Mouse (Mus musculus) G1E (cell line): ENCODE data around the gene Sln. TPM values are rescaled to one million over a fixed set of nuclear protein-coding genes. Genes with fewer than 3 reads are reported as not detected.

Source experiments
- ATAC-seq: 2 replicates; pipeline ENCODE4 v1.8.0; 2016; ENCODE audit warnings: mild to moderate bottlenecking; ENCODE audit not compliant: insufficient number of reproducible peaks, poor library complexity, low FRiP score, severe bottlenecking; ENCODE audit errors: extremely low read depth
- DNase-seq: peaks from one replicate; pipeline ENCODE4 v3.0.0; 2012; ENCODE audit warnings: low spot score
- H3K27me3 ChIP-seq: 2 replicates; pipeline ENCODE4 v1.6.1; 2012; ENCODE audit warnings: mild to moderate bottlenecking, low read length, inconsistent platforms; ENCODE audit not compliant: insufficient read depth
- H3K36me3 ChIP-seq: replicated peaks from 2 replicates; pipeline ENCODE3; 2012; ENCODE audit warnings: mild to moderate bottlenecking, inconsistent platforms
- H3K4me1 ChIP-seq: 2 replicates; pipeline ENCODE4 v1.6.1; 2012; ENCODE audit warnings: low read depth, low read length, inconsistent platforms, mixed read lengths; ENCODE audit not compliant: insufficient read depth
- H3K4me3 ChIP-seq: 2 replicates; pipeline ENCODE4 v1.5.1; 2012; ENCODE audit warnings: low read depth, mild to moderate bottlenecking, inconsistent platforms, low read length, moderate library complexity, mixed read lengths
- H3K9me3 ChIP-seq: replicated peaks from 2 replicates; pipeline ENCODE4 v1.6.1; 2012; ENCODE audit warnings: inconsistent platforms
- CTCF ChIP-seq: IDR thresholded peaks from 2 replicates; pipeline ENCODE4 v1.5.1; 2012; ENCODE audit warnings: low read depth, low read length, inconsistent platforms, mixed read lengths
- GATA1 ChIP-seq: IDR thresholded peaks from 2 replicates; pipeline ENCODE4 v1.6.1; 2012; ENCODE audit warnings: borderline replicate concordance, low read length, inconsistent platforms, mixed read lengths
- GATA2 ChIP-seq: IDR thresholded peaks from 2 replicates; pipeline ENCODE4 v1.6.1; 2012; ENCODE audit warnings: low read depth, low read length, inconsistent platforms, borderline replicate concordance
- POLR2AphosphoS5 ChIP-seq: IDR thresholded peaks from 2 replicates; pipeline ENCODE4 v1.6.1; 2012; ENCODE audit warnings: low read depth, low read length, inconsistent platforms; ENCODE audit not compliant: insufficient replicate concordance
- TAL1 ChIP-seq: conservative IDR thresholded peaks from 2 replicates; pipeline ENCODE4 v1.6.1; 2012; ENCODE audit warnings: low read depth, low read length, inconsistent platforms, mixed read lengths
- polyA plus RNA-seq: library from polyadenylated mRNA; stranded (reverse); fragments of >175 nt; gene quantifications from 2 replicates; pipeline ENCODE4 v1.2.3, GENCODE M21; 2012
- total RNA-seq, 2 experiments: library from RNA; stranded (forward) in 1 of 2; stranded (reverse) in 1 of 2; fragments of 200-1000 nt in 1 of 2; fragments of >200 nt in 1 of 2; fragmentation: Nextera tagmentation in 1 of 2; gene quantifications; 2 replicates each; pipeline ENCODE4 v1.2.3; 2014 to 2017

Gene Sln
- total and polyA plus RNA-seq, 3 experiments: not detected

DNA sequence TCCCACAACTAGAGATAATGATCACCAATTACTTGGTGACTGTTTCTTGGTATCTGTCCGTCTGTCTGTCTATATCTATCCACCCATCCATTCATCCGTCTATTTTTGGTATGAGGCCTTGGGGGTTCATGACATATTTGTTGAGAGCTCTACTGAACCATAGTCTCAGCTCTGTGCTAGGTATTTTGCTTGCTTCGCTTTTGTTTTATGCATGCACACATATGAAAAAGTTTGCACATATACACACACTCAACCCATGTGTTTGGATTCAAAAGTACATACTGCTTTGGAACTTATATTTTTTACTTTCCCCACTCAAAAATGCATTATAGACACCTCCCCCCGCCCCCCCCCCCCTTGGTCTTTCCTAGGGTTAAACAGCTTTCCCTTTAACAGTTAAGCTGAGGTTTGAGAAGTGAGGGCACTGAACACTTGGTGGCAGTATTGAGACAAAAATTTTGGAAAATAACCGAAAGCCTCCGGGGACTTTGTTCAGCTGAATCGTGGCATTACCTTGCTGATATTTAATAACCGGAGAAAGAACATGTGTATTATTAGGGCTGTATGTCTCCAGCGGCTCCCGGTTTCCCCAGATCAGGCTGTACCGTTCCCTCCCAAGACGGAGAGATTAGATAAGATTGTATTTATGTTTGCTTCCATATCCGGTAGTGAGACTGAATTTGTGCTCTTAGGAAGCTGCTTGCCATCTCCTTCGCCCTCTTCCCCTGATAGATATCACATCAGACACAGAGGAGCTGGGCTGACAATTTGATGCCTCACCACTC, 20.7 kb upstream of the Sln start:
- Histone ChIP-seq H3K4me3 (no peak overlapping the region), H3K36me3 (no peaks in the 10 kb centered on the region), H3K9me3 (no peaks in the 10 kb centered on the region), H3K27me3 (no peaks in the 10 kb centered on the region; the same call in 1 of the 2 replicates), H3K4me1 (no peaks in the 10 kb centered on the region; the same call in 1 of the 2 replicates)
- ATAC-seq (no peak), DNase-seq (no peak)
- TF ChIP-seq GATA2: no peak
- no peak for TF ChIP-seq CTCF
- TF ChIP-seq GATA1: no peak
- TF ChIP-seq TAL1: no peak

DNA sequence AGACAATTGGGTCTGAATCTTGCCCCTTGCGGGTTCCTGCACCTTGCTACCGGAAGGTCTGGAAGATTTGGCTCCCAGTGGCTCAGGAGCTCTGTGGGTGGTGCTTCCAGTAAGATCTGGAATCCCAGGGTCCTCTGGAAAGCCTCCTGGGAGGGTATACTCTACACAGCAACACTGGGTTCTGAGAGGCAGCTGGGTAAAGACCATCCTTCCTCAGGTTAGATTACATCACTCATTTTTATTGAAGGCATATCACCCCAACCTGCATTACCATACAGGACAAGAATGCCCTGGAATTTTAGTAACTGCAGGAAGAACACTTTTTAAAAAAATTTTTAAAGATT, 20.1 kb upstream of the Sln start:
- Histone ChIP-seq H3K27me3 (no peaks in the 10 kb centered on the region; the same call in 1 of the 2 replicates), H3K4me3 (no peak overlapping the region), H3K9me3 (no peaks in the 10 kb centered on the region), H3K4me1 (no peaks in the 10 kb centered on the region; the same call in 1 of the 2 replicates), H3K36me3 (no peaks in the 10 kb centered on the region)
- no peak for ATAC-seq
- TF ChIP-seq GATA1 (no peak), POLR2AphosphoS5 (no peak), TAL1 (no peak), GATA2 (no peak)
- no peak for DNase-seq

DNA sequence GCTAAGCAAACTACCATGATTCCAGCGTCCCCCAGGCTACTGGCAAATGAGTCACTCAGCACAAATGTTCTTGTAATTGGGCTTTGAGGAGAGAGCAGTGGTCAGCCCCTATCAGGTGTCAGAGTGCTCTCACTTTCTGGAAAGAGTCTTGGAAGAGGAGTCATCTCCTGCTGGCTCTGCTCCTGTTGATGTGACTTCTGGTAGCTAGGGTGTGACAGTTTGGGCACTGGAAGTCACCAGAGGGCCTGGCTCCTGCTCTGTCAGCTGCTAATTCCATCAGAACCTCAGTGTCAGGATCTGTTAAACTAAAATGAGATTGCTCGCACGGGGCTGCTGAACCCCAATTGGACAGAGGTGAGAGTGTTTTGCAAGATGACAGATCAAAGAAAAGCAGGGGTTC, 14.9 kb upstream of the Sln start:
- Histone ChIP-seq H3K4me3 (no peak overlapping the region), H3K9me3 (no peaks in the 10 kb centered on the region), H3K27me3 (no peaks in the 10 kb centered on the region; the same call in 1 of the 2 replicates), H3K4me1 (no peaks in the 10 kb centered on the region), H3K36me3 (no peaks in the 10 kb centered on the region)
- no peak for DNase-seq
- TF ChIP-seq CTCF: no peak
- no peak for TF ChIP-seq POLR2AphosphoS5
- no peak for TF ChIP-seq GATA1
- TF ChIP-seq TAL1: no peak
- no peak for TF ChIP-seq GATA2
- ATAC-seq: no peak

DNA sequence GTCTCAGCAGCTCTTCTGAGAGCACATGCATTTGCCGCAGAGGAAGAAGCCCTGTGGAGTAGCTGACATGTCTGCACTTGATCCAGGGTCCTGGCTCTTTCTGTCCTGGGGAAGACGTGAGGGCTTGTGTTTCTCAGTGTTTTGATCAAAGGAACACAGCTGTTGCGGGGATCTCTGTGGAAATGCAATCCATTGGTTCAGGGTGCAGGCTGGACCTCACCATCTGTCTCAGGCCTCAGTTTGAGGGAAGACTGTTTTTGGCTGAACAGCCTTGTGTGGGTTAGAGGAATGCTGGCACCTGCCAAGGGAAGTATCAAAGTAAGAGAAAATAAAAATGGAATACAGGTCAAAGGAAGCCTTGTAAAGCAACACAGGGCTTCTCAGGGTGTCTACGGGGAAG, 14.0 kb upstream of the Sln start:
- H3K4me1 ChIP-seq: no peaks in the 10 kb centered on the region
- ATAC-seq (no peak), DNase-seq (no peak)
- no peaks in the 10 kb centered on the region for H3K9me3 ChIP-seq
- no peaks in the 10 kb centered on the region for H3K36me3 ChIP-seq
- no peak overlapping the region for H3K4me3 ChIP-seq
- H3K27me3 ChIP-seq: no peaks in the 10 kb centered on the region; the same call in 1 of the 2 replicates
- TF ChIP-seq CTCF (no peak), GATA2 (no peak), TAL1 (no peak), GATA1 (no peak), POLR2AphosphoS5 (no peak)

DNA sequence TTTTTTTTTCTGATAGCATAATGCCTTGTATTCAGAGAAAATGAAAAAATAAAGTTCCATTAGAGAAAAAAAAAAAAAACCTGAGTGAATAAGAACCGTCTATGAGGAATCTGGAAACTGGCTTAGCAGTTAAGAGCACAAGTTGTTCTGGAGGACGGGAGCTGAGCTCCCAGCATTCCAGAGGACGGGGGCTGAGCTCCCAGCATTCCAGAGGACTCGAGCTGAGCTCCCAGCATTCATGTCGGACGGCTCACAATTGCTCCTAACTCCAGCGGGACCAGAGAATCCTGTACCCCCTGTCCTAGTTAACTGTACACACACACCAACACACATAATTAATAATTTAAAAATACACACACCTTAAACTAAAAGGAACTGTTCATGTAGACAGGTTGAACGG, 11.1 kb upstream of the Sln start:
- Histone ChIP-seq H3K4me3 (no peak overlapping the region), H3K4me1 (no peaks in the 10 kb centered on the region), H3K27me3 (no peaks in the 10 kb centered on the region), H3K9me3 (no peaks in the 10 kb centered on the region), H3K36me3 (no peaks in the 10 kb centered on the region)
- ATAC-seq (no peak), DNase-seq (no peak)
- no peak for TF ChIP-seq CTCF
- no peak for TF ChIP-seq TAL1
- no peak for TF ChIP-seq GATA2
- TF ChIP-seq GATA1: no peak
- no peak for TF ChIP-seq POLR2AphosphoS5

DNA sequence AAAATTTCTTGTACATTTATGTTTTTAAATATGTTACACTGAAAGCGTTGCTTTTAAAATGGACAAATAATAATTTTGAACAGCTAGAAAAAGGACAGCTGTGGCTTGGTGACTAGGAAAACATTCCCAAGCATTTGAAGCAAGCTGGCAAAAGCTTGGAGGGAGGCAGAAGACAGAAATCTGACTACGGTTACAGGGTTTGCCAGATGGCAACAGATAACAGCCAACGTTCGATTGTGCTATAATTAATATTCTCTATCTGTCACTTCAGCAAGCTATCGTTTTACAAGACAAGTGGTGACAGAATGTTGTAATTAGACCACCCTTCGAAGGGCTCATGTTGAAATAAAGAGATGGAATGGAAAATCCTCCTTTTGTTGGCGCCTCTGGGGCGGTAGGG, 1.4 kb upstream of the Sln start:
- H3K4me3 ChIP-seq: no peak overlapping the region
- no peaks in the 10 kb centered on the region for H3K36me3 ChIP-seq
- no peaks in the 10 kb centered on the region for H3K9me3 ChIP-seq
- no peak for DNase-seq
- H3K4me1 ChIP-seq: no peaks in the 10 kb centered on the region
- H3K27me3 ChIP-seq: no peaks in the 10 kb centered on the region; the same call in 1 of the 2 replicates
- TF ChIP-seq GATA2: no peak
- TF ChIP-seq POLR2AphosphoS5: no peak
- no peak for TF ChIP-seq GATA1
- no peak for TF ChIP-seq TAL1
- no peak for TF ChIP-seq CTCF
- ATAC-seq: no peak
